Mouse (Mus musculus) small intestine, adult 2 months (tissue): Measurements from ENCODE around the gene Tdo2.

Experiments used
- CTCF ChIP-seq: fragments of 200-500 bp; IDR thresholded peaks from 2 replicates; pipeline ENCODE4 v1.5.1; 2012; ENCODE audit warnings: low read depth, mild to moderate bottlenecking, control low read depth, inconsistent platforms, low read length, moderate library complexity, mixed read lengths; ENCODE audit not compliant: insufficient replicate concordance, insufficient read length; ENCODE audit errors: extremely low read depth
- POLR2A ChIP-seq: fragments of 200-500 bp; IDR thresholded peaks from 2 replicates; pipeline ENCODE4 v1.6.1; 2012; ENCODE audit warnings: low read depth, mild to moderate bottlenecking, control low read depth, inconsistent platforms, low read length, moderate library complexity

DNA sequence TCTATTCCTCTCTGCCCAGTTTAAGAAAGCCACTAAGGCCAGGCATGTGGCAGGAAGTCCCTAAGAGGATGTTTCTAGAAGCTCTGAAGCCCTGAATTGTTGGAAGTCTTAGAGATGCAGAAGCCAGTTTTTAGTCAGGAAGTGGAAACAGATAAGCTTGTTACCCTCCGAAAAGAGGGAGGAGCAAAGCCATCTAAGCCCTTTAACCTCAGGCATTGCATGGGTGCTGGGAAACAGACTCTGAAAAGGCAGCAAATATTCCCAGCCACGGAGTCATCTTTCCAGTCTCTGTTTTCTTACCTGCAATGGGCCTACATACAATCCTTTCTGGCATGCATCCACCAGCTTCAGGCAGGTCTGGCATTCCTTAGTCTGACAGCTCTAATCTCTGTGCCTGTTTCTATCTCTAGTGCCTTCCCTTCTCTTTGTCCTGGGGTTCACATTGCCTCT, 13.7 kb upstream of the Tdo2 start:
- TF ChIP-seq POLR2A (no peak), CTCF (no peak)
